Comparison of ENCODE assay signal across 8 mouse cellular contexts in genomic region chr19:46504822-46505417, GRCm38 (mm10). TPM values are rescaled to one million over a fixed set of nuclear protein-coding genes. Genes with fewer than 3 reads are reported as not detected.
A peak's percentile ranks its signal among the peaks of the same experiment; 100 is the strongest.
DNase-seq lines count a peak whose midpoint lies in the region; ATAC-seq and TF ChIP-seq lines count a peak whose summit lies in the region.

No protein-coding gene starts in this region.

- H3K4me1 ChIP-seq in kidney, postnatal 0 days (replicated peaks; ENCODE audit: insufficient read depth, low read length) = peaks cover 51% of the 10 kb centered on the region
- H3K4me1 ChIP-seq in embryonic facial prominence, embryonic 13.5 days = peaks cover 69% of the 10 kb centered on the region
- H3K4me1 ChIP-seq in limb, embryonic 12.5 days (replicated peaks) = peaks cover 72% of the 10 kb centered on the region

- no peak for DNase-seq in kidney, postnatal 0 days (ENCODE audit: low spot score)
- DNase-seq in kidney, adult 18-20 months = no peak
- DNase-seq in thymus, postnatal 36 days = no peak
- DNase-seq in left cerebral cortex, adult 18-20 months (ENCODE audit: low spot score in 2 of 2) = no peak

- 52% methylated on average over 9 of the region's 9 CpGs for WGBS in kidney, postnatal 0 days
- WGBS in embryonic facial prominence, embryonic 13.5 days = 45% methylated on average over 9 of the region's 9 CpGs
- 66% methylated on average over 9 of the region's 9 CpGs for WGBS in limb, embryonic 12.5 days

- peak overlapping the region; percentile 96 for H3K4me3 ChIP-seq in kidney, postnatal 0 days (replicated peaks; ENCODE audit: low read depth, low read length)
- peak overlapping the region; percentile 89 for H3K4me3 ChIP-seq in embryonic facial prominence, embryonic 13.5 days
- peak overlapping the region; percentile 88 for H3K4me3 ChIP-seq in limb, embryonic 12.5 days (replicated peaks)
- H3K4me3 ChIP-seq in myocyte = peak overlapping the region; percentile 99

- peaks cover 24% of the 10 kb centered on the region; the same call in 1 of the 2 replicates for H3K36me3 ChIP-seq in kidney, postnatal 0 days (ENCODE audit: insufficient read depth, low read length)
- H3K36me3 ChIP-seq in embryonic facial prominence, embryonic 13.5 days = peaks cover 51% of the 10 kb centered on the region
- H3K36me3 ChIP-seq in limb, embryonic 12.5 days = peaks cover 47% of the 10 kb centered on the region
- peaks cover 19% of the 10 kb centered on the region for H3K36me3 ChIP-seq in myocyte (ENCODE audit: control insufficient read depth, insufficient read depth)

- H3K4me2 ChIP-seq in kidney, postnatal 0 days (ENCODE audit: low read length) = peak overlapping the region; percentile 91
- H3K4me2 ChIP-seq in embryonic facial prominence, embryonic 13.5 days = peak overlapping the region; percentile 98
- H3K4me2 ChIP-seq in limb, embryonic 12.5 days = peak overlapping the region; percentile 99
- H3K4me2 ChIP-seq in myocyte (ENCODE audit: low read depth) = peak overlapping the region; percentile 95

- peak; percentile 52 for TF ChIP-seq POLR2A in myocyte (IDR thresholded peaks at IDR 0.05; ENCODE audit: insufficient read length, low read depth)

- H3ac ChIP-seq in myocyte (ENCODE audit: control insufficient read depth, insufficient read length) = peak overlapping the region; percentile 2

- H3K79me2 ChIP-seq in myocyte (ENCODE audit: control insufficient read depth, insufficient read depth) = peaks cover 70% of the 10 kb centered on the region

- no peak for ATAC-seq in kidney, postnatal 0 days (replicated peaks; ENCODE audit: low FRiP score, low read depth)
- ATAC-seq in embryonic facial prominence, embryonic 13.5 days (ENCODE audit: insufficient number of reproducible peaks, insufficient read depth, low FRiP score, low TSS enrichment, low read depth) = no peak
- no peak for ATAC-seq in limb, embryonic 12.5 days (ENCODE audit: insufficient number of reproducible peaks, insufficient read depth, low FRiP score, low TSS enrichment, low read depth)
- ATAC-seq in inflammation-experienced regulatory T-cells, adult 6 months = no peak

- H3K9ac ChIP-seq in kidney, postnatal 0 days (ENCODE audit: low read depth, low read length) = peak overlapping the region; percentile 99
- H3K9ac ChIP-seq in embryonic facial prominence, embryonic 13.5 days = peak overlapping the region; percentile 95
- peak overlapping the region; percentile 83; the same call in 1 of the 2 replicates for H3K9ac ChIP-seq in limb, embryonic 12.5 days (replicated peaks)

- no peaks in the 10 kb centered on the region for H3K9me3 ChIP-seq in kidney, postnatal 0 days (replicated peaks; ENCODE audit: low read length)
- no peaks in the 10 kb centered on the region for H3K9me3 ChIP-seq in embryonic facial prominence, embryonic 13.5 days
- no peaks in the 10 kb centered on the region for H3K9me3 ChIP-seq in limb, embryonic 12.5 days

- peak overlapping the region; percentile 100 for H3K27ac ChIP-seq in kidney, postnatal 0 days
- peak overlapping the region; percentile 99 for H3K27ac ChIP-seq in embryonic facial prominence, embryonic 13.5 days
- H3K27ac ChIP-seq in limb, embryonic 12.5 days = peak overlapping the region; percentile 98; the same call in 1 of the 2 replicates

- no peaks in the 10 kb centered on the region for H3K27me3 ChIP-seq in kidney, postnatal 0 days (ENCODE audit: insufficient read depth, low read length)
- H3K27me3 ChIP-seq in embryonic facial prominence, embryonic 13.5 days = no peaks in the 10 kb centered on the region
- no peaks in the 10 kb centered on the region for H3K27me3 ChIP-seq in limb, embryonic 12.5 days
- H3K27me3 ChIP-seq in myocyte (ENCODE audit: control insufficient read depth, insufficient read depth, insufficient read length) = no peaks in the 10 kb centered on the region

- TF ChIP-seq CTCF in kidney, postnatal 0 days (IDR thresholded peaks at IDR 0.05; ENCODE audit: low read depth) = no peak

TF ChIP-seq in myocyte, 11 proteins besides CTCF, POLR2A, EP300 and RAD21:
- TF ChIP-seq REST (IDR thresholded peaks at IDR 0.05; ENCODE audit: insufficient read depth, insufficient read length) = peak; percentile 13
- TF ChIP-seq POLR2AphosphoS2 (IDR thresholded peaks at IDR 0.05; ENCODE audit: insufficient read length, low read depth) = peak; percentile 56
- TF ChIP-seq MYOD1 (IDR thresholded peaks at IDR 0.05; ENCODE audit: control insufficient read depth in 1 of 3, insufficient read length in 2 of 3, low read depth in 2 of 3) = no peak
TF ChIP-seq in myocyte: peak in this region for 2.

RNA-seq across cellular contexts. Expression of gene Trim8, which starts 3.4 kb away (rescaled TPM):
- polyA plus RNA-seq in kidney, postnatal 0 days (2015; fragmentation: Nextera tagmentation; extraction: Ambion mirVana) = 27.8 and 30.5 TPM in 2 replicates
- 16.7 and 17.6 TPM in 2 replicates for polyA plus RNA-seq in embryonic facial prominence, embryonic 13.5 days (2015; fragmentation: Nextera tagmentation; extraction: Ambion mirVana)
- 17.3 and 21.5 TPM in 2 replicates for polyA plus RNA-seq in limb, embryonic 12.5 days (2016; fragmentation: Nextera tagmentation; extraction: Ambion mirVana)
- polyA plus RNA-seq in myocyte (2012; fragmentation: generic; extraction: Trizol) = 42.3 TPM
- 10 to 100 TPM; 24.1 to 26.3 (median 25.9) TPM for polyA plus RNA-seq in inflammation-experienced regulatory T-cells, adult 6 months (2017; shearing (Covaris generic))
- 100 to 1,000 TPM; 119 to 120 TPM for total RNA-seq in left cerebral cortex, adult 18-20 months (2021)
